ENCODE assay signal across 9 mouse cellular contexts in the genomic region with DNA sequence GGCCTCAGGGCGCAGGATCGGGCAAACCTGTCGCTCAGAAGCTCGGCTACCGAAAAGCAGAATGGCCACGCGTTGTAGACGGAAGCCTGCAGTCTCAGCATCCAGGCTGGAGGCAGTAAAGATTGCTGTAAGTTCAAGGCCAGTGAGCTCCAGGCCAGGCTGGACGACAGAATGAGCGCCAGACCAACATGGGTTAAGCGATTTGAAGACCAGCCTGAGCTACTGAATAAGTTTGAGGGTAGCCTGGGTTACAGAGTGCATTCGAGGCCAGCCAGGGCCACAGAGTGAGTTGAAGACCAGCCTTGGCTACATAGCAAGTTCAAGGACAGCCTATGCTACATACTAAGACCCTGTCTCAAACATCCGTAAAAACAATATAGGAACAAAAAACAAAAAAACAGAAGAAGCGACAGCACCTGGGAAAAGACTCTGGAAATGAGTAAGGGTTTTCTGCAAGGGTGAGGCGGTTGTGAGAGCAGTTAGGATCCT. TPM values are rescaled to one million over a fixed set of nuclear protein-coding genes. Genes with fewer than 3 reads are reported as not detected.
DNase-seq lines count a peak whose midpoint lies in the region; ATAC-seq and TF ChIP-seq lines count a peak whose summit lies in the region.
"Had no signal": no experiment of that assay in that cellular context is flagged by ENCODE, and none has a peak within 500 bp of the region (broad histone marks: within the 10 kb centered on the region; RNA-seq: fewer than 3 reads in every experiment).

No protein-coding gene starts in this region.

- no peaks in the 10 kb centered on the region for H3K9me3 ChIP-seq in heart, embryonic 15.5 days (replicated peaks)
- no peaks in the 10 kb centered on the region for H3K9me3 ChIP-seq in MEL (replicated peaks; ENCODE audit: insufficient read depth, low read length)
- H3K9me3 ChIP-seq in forebrain, postnatal 0 days (ENCODE audit: low read length) = no peaks in the 10 kb centered on the region
- H3K9me3 ChIP-seq in midbrain, embryonic 10.5 days (replicated peaks) = no peaks in the 10 kb centered on the region

- H3K27ac ChIP-seq in heart, embryonic 15.5 days = peak overlapping the region; percentile 90
- peak overlapping the region; percentile 98 for H3K27ac ChIP-seq in MEL (ENCODE audit: control insufficient read depth, low read depth, low read length)
- H3K27ac ChIP-seq in forebrain, postnatal 0 days (ENCODE audit: low read depth, low read length) = peak overlapping the region; percentile 80
- H3K27ac ChIP-seq in midbrain, embryonic 10.5 days (replicated peaks) = peak overlapping the region; percentile 95

- TF ChIP-seq CTCF in MEL (IDR thresholded peaks at IDR 0.05 in 2 of 3, conservative IDR thresholded peaks at IDR 0.05 in 1 of 3; ENCODE audit: control insufficient read depth in 1 of 3, insufficient read depth in 1 of 3, low read depth in 2 of 3, low read length in 3 of 3, poor library complexity in 1 of 3, severe bottlenecking in 1 of 3) = no peak
- TF ChIP-seq CTCF in forebrain, postnatal 0 days (IDR thresholded peaks at IDR 0.05; ENCODE audit: low read depth) = no peak

- no peak for TF ChIP-seq RAD21 in MEL (IDR thresholded peaks at IDR 0.05; ENCODE audit: low read depth, low read length)

- intact Hi-C loops in heart, postnatal 36 days (cut with DNase I) = loop anchor here (1.0 kb wide), 1 partner anchor 17 kb away; no protein-coding TSS in a partner anchor

- H3K79me2 ChIP-seq in MEL (ENCODE audit: control insufficient read depth, insufficient read depth, low read length, poor library complexity) = peaks cover 22% of the 10 kb centered on the region

- DNase-seq in heart, postnatal 36 days = no peak
- no peak for DNase-seq in MEL (ENCODE audit: low read depth, low spot score)
- no peak for DNase-seq in forebrain, postnatal 0 days
- no peak for DNase-seq in midbrain, embryonic 10.5 days (ENCODE audit: low spot score)
- no peak for DNase-seq in ovary, adult 18-20 months (ENCODE audit: low spot score)
- DNase-seq in thymus, postnatal 36 days = no peak
- DNase-seq in cerebellum, adult 11 months = no peak

- TF ChIP-seq POLR2A in MEL (IDR thresholded peaks at IDR 0.05; ENCODE audit: control insufficient read depth in 1 of 2, insufficient read depth in 1 of 2, low read depth in 1 of 2, low read length in 2 of 2, poor library complexity in 1 of 2) = no peak

- H3K27me3 ChIP-seq in heart, embryonic 15.5 days = no peaks in the 10 kb centered on the region
- no peaks in the 10 kb centered on the region for H3K27me3 ChIP-seq in MEL (ENCODE audit: control insufficient read depth in 1 of 2, insufficient read depth in 2 of 2, low read length in 2 of 2)
- H3K27me3 ChIP-seq in forebrain, postnatal 0 days (ENCODE audit: insufficient read depth, low read length) = no peaks in the 10 kb centered on the region
- H3K27me3 ChIP-seq in midbrain, embryonic 10.5 days (ENCODE audit: low read depth, poor library complexity, severe bottlenecking) = no peaks in the 10 kb centered on the region
- H3K27me3 ChIP-seq: Patski had no signal

- H3K9ac ChIP-seq in heart, embryonic 15.5 days = peak overlapping the region; percentile 79
- peak overlapping the region; percentile 91 for H3K9ac ChIP-seq in MEL (ENCODE audit: control insufficient read depth, low read depth, low read length, poor library complexity, severe bottlenecking)
- H3K9ac ChIP-seq in forebrain, postnatal 0 days = peak overlapping the region; percentile 62

- TF ChIP-seq EP300 in MEL (IDR thresholded peaks at IDR 0.05; ENCODE audit: low read depth in 1 of 2, low read length in 2 of 2) = no peak

- peak; percentile 2; the same call in 1 of the 2 replicates for ATAC-seq in heart, embryonic 15.5 days (replicated peaks; ENCODE audit: insufficient number of reproducible peaks, insufficient read depth, low FRiP score, low read depth)
- no peak for ATAC-seq in forebrain, postnatal 0 days

- peak overlapping the region; percentile 76 for H3K4me3 ChIP-seq in heart, embryonic 15.5 days
- peak overlapping the region; percentile 53 to 79 for H3K4me3 ChIP-seq in MEL (ENCODE audit: control insufficient read depth in 1 of 2, insufficient read depth in 1 of 2, low read depth in 2 of 2, low read length in 2 of 2)
- H3K4me3 ChIP-seq in forebrain, postnatal 0 days (ENCODE audit: low read depth, low read length) = peak overlapping the region; percentile 53
- H3K4me3 ChIP-seq in midbrain, embryonic 10.5 days = peak overlapping the region; percentile 73

- WGBS in heart, embryonic 15.5 days = 1% methylated on average over 15 of the region's 15 CpGs
- WGBS in forebrain, postnatal 0 days = 5% methylated on average over 15 of the region's 15 CpGs
- WGBS in midbrain, embryonic 10.5 days = 4% methylated on average over 15 of the region's 15 CpGs

- H3K4me2 ChIP-seq in heart, embryonic 15.5 days = peak overlapping the region; percentile 91
- peak overlapping the region; percentile 88 for H3K4me2 ChIP-seq in forebrain, postnatal 0 days (ENCODE audit: low read depth)

- peaks cover 48% of the 10 kb centered on the region for H3K4me1 ChIP-seq in heart, embryonic 15.5 days (replicated peaks)
- H3K4me1 ChIP-seq in MEL (ENCODE audit: control insufficient read depth in 1 of 2, insufficient read depth in 2 of 2, low read length in 2 of 2) = no peaks in the 10 kb centered on the region
- peaks cover 4% of the 10 kb centered on the region; the same call in 1 of the 2 replicates for H3K4me1 ChIP-seq in forebrain, postnatal 0 days (ENCODE audit: insufficient read depth)
- peaks cover 41% of the 10 kb centered on the region for H3K4me1 ChIP-seq in midbrain, embryonic 10.5 days

- H3K36me3 ChIP-seq in heart, embryonic 15.5 days = peaks cover 46% of the 10 kb centered on the region
- peaks cover 0 to 9% of the 10 kb centered on the region in 2 experiments; a peak in 2 of 4 replicates for H3K36me3 ChIP-seq in MEL (ENCODE audit: control insufficient read depth in 1 of 2, insufficient read depth in 2 of 2, low read length in 2 of 2)
- H3K36me3 ChIP-seq in forebrain, postnatal 0 days (ENCODE audit: insufficient read depth) = peaks cover 29% of the 10 kb centered on the region
- H3K36me3 ChIP-seq in midbrain, embryonic 10.5 days = peaks cover 74% of the 10 kb centered on the region

TF ChIP-seq in MEL, 35 proteins besides CTCF, POLR2A, EP300 and RAD21 (continues in another document):
- 0 out of 2 replicates have a peak, but pooled peaks have one; percentile 15 for TF ChIP-seq SIN3A (IDR thresholded peaks at IDR 0.05; ENCODE audit: low read length)
- no peak for TF ChIP-seq USF1 (IDR thresholded peaks at IDR 0.05; ENCODE audit: low read depth, low read length)

RNA-seq across cellular contexts. Expression of gene Bcl2l12, which starts 0.5 kb away (rescaled TPM):
- 34.5 and 35.4 TPM in 2 replicates for polyA plus RNA-seq in heart, embryonic 15.5 days (2015; fragmentation: Nextera tagmentation; extraction: Ambion mirVana)
- 10 to 100 TPM; 10.2 to 11.2 TPM for total RNA-seq in heart, postnatal 36 days (2021)
- 13.4 and 16.6 TPM in 2 replicates for total RNA-seq in MEL (2012; rRNA removed)
- polyA plus RNA-seq in MEL (2012; ENCODE audit: insufficient read depth in 1 of 2, insufficient read length in 2 of 2, low read depth in 1 of 2, low replicate concordance in 2 of 2, missing spikeins in 1 of 2) = 10 to 100 TPM in 1 of 2 experiments, not detected in 1; 24.6 TPM
- total RNA-seq in forebrain, postnatal 0 days (2014; rRNA removed) = 7.5 and 7.9 TPM in 2 replicates
- polyA plus RNA-seq in forebrain, postnatal 0 days (2015; fragmentation: Nextera tagmentation; extraction: Ambion mirVana) = 7.8 and 8.5 TPM in 2 replicates
- polyA plus RNA-seq in midbrain, embryonic 10.5 days (2016; fragmentation: Nextera tagmentation; extraction: Ambion mirVana) = 77.4 and 78.4 TPM in 2 replicates

RNA-seq across cellular contexts. Expression of gene Irf3, which starts 0.5 kb away (rescaled TPM):
- 61.6 and 76.7 TPM in 2 replicates for polyA plus RNA-seq in heart, embryonic 15.5 days (2015; fragmentation: Nextera tagmentation; extraction: Ambion mirVana)
- 10 to 100 TPM; 27.3 to 31.7 TPM for total RNA-seq in heart, postnatal 36 days (2021)
- 78.6 and 83.4 TPM in 2 replicates for total RNA-seq in MEL (2012; rRNA removed)
- 10 to 100 TPM in 1 of 2 experiments, not detected in 1; 82.1 TPM for polyA plus RNA-seq in MEL (2012; ENCODE audit: insufficient read depth in 1 of 2, insufficient read length in 2 of 2, low read depth in 1 of 2, low replicate concordance in 2 of 2, missing spikeins in 1 of 2)
- total RNA-seq in forebrain, postnatal 0 days (2014; rRNA removed) = 39.3 and 39.7 TPM in 2 replicates
- polyA plus RNA-seq in forebrain, postnatal 0 days (2015; fragmentation: Nextera tagmentation; extraction: Ambion mirVana) = 23.1 and 24.0 TPM in 2 replicates
- 69.5 and 71.2 TPM in 2 replicates for polyA plus RNA-seq in midbrain, embryonic 10.5 days (2016; fragmentation: Nextera tagmentation; extraction: Ambion mirVana)

RNA-seq across cellular contexts. Expression of gene Prmt1, which starts 11.6 kb away (rescaled TPM):
- 315 and 356 TPM in 2 replicates for polyA plus RNA-seq in heart, embryonic 15.5 days (2015; fragmentation: Nextera tagmentation; extraction: Ambion mirVana)
- total RNA-seq in heart, postnatal 36 days (2021) = 100 to 1,000 TPM; 104 to 107 TPM
- total RNA-seq in MEL (2012; rRNA removed) = 317 and 339 TPM in 2 replicates
- 100 to 1,000 TPM; 254 to 715 TPM for polyA plus RNA-seq in MEL (2012; ENCODE audit: insufficient read depth in 1 of 2, insufficient read length in 2 of 2, low read depth in 1 of 2, low replicate concordance in 2 of 2, missing spikeins in 1 of 2)
- total RNA-seq in forebrain, postnatal 0 days (2014; rRNA removed) = 208 and 220 TPM in 2 replicates
- polyA plus RNA-seq in forebrain, postnatal 0 days (2015; fragmentation: Nextera tagmentation; extraction: Ambion mirVana) = 598 and 639 TPM in 2 replicates
- 908 and 945 TPM in 2 replicates for polyA plus RNA-seq in midbrain, embryonic 10.5 days (2016; fragmentation: Nextera tagmentation; extraction: Ambion mirVana)

RNA-seq across cellular contexts. Expression of gene Scaf1, which starts 18.2 kb away (rescaled TPM):
- 25.1 and 32.5 TPM in 2 replicates for polyA plus RNA-seq in heart, embryonic 15.5 days (2015; fragmentation: Nextera tagmentation; extraction: Ambion mirVana)
- 10 to 100 TPM; 48.0 to 48.1 TPM for total RNA-seq in heart, postnatal 36 days (2021)
- total RNA-seq in MEL (2012; rRNA removed) = 17.7 and 18.3 TPM in 2 replicates
- 10 to 100 TPM; 34.4 to 81.5 TPM for polyA plus RNA-seq in MEL (2012; ENCODE audit: insufficient read depth in 1 of 2, insufficient read length in 2 of 2, low read depth in 1 of 2, low replicate concordance in 2 of 2, missing spikeins in 1 of 2)
- 58.7 and 72.5 TPM in 2 replicates for total RNA-seq in forebrain, postnatal 0 days (2014; rRNA removed)
- polyA plus RNA-seq in forebrain, postnatal 0 days (2015; fragmentation: Nextera tagmentation; extraction: Ambion mirVana) = 43.4 and 50.0 TPM in 2 replicates
- polyA plus RNA-seq in midbrain, embryonic 10.5 days (2016; fragmentation: Nextera tagmentation; extraction: Ambion mirVana) = 39.6 and 44.8 TPM in 2 replicates

RNA-seq across cellular contexts. Expression of gene Rras, which starts 19.8 kb away (rescaled TPM):
- 76.4 and 80.8 TPM in 2 replicates for polyA plus RNA-seq in heart, embryonic 15.5 days (2015; fragmentation: Nextera tagmentation; extraction: Ambion mirVana)
- total RNA-seq in heart, postnatal 36 days (2021) = 10 to 100 TPM; 45.1 to 53.3 TPM
- 4.2 and 5.0 TPM in 2 replicates for total RNA-seq in MEL (2012; rRNA removed)
- polyA plus RNA-seq in MEL (2012; ENCODE audit: insufficient read depth in 1 of 2, insufficient read length in 2 of 2, low read depth in 1 of 2, low replicate concordance in 2 of 2, missing spikeins in 1 of 2) = 10 to 100 TPM in 1 of 2 experiments, not detected in 1; 24.1 TPM
- total RNA-seq in forebrain, postnatal 0 days (2014; rRNA removed) = 2.9 and 4.2 TPM in 2 replicates
- 10.6 and 13.1 TPM in 2 replicates for polyA plus RNA-seq in forebrain, postnatal 0 days (2015; fragmentation: Nextera tagmentation; extraction: Ambion mirVana)
- 22.0 and 23.6 TPM in 2 replicates for polyA plus RNA-seq in midbrain, embryonic 10.5 days (2016; fragmentation: Nextera tagmentation; extraction: Ambion mirVana)
